Mouse (Mus musculus): ENCODE data around the gene Hist1h4b.

Gene Hist1h4b

DNA sequence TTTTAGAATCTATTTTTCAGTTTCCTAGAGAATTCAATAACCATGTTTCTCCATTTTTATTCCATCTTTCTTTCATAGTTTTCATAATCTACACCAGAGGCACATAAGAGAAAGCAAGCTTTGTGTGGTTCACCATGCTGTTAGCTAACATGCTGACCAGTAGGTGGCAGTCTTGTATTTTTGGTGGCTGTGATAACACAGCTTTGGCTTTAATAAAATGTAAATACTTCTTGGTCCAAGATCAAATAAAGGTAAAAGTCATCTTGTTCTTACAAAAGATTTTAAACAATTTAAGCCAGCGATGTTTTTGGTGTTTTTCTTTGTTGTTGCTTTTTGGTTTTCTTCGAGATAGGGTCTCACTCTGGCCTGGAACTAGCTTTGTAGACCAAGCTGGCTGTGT, 35.7 kb downstream of the Hist1h4b start:
- no peak for DNase-seq (ENCODE audit: extremely low read depth, low read depth, low spot score)

DNA sequence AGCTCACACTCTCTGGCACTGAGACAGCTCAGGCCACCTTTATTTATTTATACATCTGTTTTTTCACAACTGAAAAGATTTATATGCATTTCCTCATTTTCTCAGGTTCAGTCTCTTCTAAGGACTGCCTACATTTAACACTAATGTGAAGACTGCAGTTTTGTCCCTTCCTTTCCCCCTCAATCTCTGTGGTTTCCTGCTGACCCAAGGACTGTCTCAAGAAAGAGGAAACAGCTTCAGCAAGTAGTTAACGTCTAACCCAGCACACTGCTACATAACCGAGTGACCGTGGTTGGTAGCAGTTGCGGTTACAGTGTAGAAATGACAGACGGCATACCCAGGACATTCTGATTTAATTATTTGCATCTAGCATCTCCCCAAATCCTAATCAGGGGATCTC, 42.6 kb downstream of the Hist1h4b start:
- no peak for DNase-seq (ENCODE audit: extremely low read depth, low read depth, low spot score)

DNA sequence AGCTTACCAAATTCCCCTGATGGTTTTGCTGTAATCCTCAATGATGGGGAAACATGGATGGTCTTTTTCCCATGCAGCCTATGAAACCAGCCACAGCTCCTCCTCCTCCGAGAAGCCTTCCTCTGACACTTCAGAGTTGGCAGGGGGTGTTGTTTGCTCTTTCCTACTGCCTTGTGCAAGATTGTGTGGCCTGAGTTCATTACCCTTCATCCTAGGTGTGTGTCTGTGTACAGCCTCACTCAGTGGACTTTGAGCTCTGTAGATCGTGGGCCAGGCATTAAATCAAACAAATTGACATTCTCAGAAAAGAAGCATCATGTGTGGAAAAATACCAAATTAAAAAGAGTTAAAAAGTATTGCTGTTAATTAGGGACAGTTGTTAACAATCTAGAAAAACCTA, 47.7 kb downstream of the Hist1h4b start:
- no peak for DNase-seq (ENCODE audit: extremely low read depth, low read depth, low spot score)

DNA sequence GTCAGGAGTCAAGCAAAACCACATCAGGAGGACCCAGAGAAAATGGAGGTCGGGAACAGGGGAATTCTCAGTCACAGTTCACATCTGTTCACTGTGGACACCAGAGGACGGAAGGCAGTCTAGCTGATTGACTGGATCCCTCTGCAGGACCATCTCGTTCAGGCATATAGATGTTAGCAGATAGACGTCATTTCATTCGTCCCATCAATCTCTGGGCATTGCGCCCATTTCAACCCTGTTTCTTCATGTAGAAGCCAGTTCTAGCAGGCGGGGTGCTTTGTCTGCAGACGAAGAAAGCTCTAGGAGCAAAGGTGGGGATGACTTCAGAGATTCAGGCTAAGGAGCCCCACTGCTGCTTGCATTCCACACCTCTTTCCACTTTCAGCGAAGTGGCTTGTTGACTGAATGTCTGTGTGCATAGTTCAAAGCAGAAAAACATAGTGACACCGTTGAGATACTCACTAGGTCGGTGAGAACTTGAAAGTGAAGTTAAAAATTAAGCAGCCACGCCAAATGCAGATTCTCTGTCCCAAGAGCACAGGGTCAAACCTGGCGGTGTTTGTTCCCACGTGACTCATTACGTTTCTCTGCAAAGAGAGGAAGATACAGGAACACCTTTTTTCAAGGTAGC, 49.7 kb downstream of the Hist1h4b start, which contains the start of gene Slc17a2:
Slc17a2 (plus strand) TSS at position 572 of the 631 bp plus-strand sequence.
- no peak for DNase-seq (ENCODE audit: extremely low read depth, low read depth, low spot score)

All from fat pad, adult 2 months (tissue).